Comparison of ENCODE assay signal across 8 mouse cellular contexts in the genomic region with DNA sequence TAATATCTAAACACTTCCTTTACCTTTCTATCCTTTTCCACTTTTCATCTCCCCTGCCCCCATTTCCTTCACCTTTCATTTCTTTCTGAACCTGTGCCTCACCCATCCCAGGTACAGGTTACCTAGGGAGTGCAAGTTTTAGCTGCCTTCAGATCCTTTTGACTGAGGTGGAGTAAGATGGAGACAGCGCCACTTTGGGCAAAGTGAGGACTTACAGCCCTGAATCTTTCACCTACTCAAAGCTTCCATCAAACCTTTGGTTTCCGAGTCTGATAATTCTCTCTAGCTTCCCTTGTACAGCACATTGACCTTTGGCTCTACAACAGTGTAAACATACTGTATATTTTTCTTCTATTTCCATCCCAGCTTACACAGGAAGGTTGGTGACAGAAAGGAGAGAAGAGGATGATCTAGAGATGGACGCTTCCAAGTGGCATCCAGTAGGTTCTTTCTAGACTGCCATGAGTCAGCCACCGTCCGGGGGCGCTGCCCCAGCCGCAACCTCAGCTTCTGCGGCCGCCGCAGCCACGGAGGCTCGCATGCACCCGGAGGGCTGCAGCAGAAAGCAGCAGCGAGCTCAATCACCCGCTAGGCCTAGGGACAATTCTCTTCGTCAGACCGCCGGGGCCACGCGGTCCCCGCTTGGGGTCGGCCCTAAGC. TPM values are rescaled to one million over a fixed set of nuclear protein-coding genes. Genes with fewer than 3 reads are reported as not detected.
DNase-seq lines count a peak whose midpoint lies in the region; ATAC-seq and TF ChIP-seq lines count a peak whose summit lies in the region.

No protein-coding gene starts in this region.

- no peak overlapping the region for H3K27ac ChIP-seq in gastrocnemius, adult 2 months
- H3K27ac ChIP-seq in thymus, adult 2 months (ENCODE audit: control insufficient read depth, insufficient read depth, low read length) = no peak overlapping the region
- no peak overlapping the region for H3K27ac ChIP-seq in intestine, embryonic 16.5 days (ENCODE audit: low read length)
- peak overlapping the region; percentile 82 for H3K27ac ChIP-seq in neural tube, embryonic 11.5 days (ENCODE audit: low read depth, low read length)

- WGBS in thymus, adult 2 months = 4% methylated on average over 22 of the region's 22 CpGs
- 2% methylated on average over 22 of the region's 22 CpGs for WGBS in intestine, embryonic 16.5 days
- WGBS in neural tube, embryonic 11.5 days = 2% methylated on average over 22 of the region's 22 CpGs

- ATAC-seq in intestine, embryonic 16.5 days = peak; percentile 80
- no peak; the same call in 1 of the 2 replicates for ATAC-seq in neural tube, embryonic 11.5 days (ENCODE audit: insufficient read depth, low FRiP score, low TSS enrichment)

- no peak for TF ChIP-seq CTCF in gastrocnemius, adult 2 months (IDR thresholded peaks at IDR 0.05)
- no peak for TF ChIP-seq CTCF in thymus, adult 2 months (IDR thresholded peaks at IDR 0.05; ENCODE audit: borderline replicate concordance, control insufficient read depth, extremely low read depth, insufficient read depth, low read length, poor library complexity)

- no peaks in the 10 kb centered on the region for H3K36me3 ChIP-seq in thymus, adult 2 months (ENCODE audit: control insufficient read depth, insufficient read depth, low read length)
- no peaks in the 10 kb centered on the region for H3K36me3 ChIP-seq in intestine, embryonic 16.5 days (ENCODE audit: control insufficient read depth, insufficient read depth, low read length)
- no peaks in the 10 kb centered on the region for H3K36me3 ChIP-seq in neural tube, embryonic 11.5 days (ENCODE audit: control insufficient read depth, insufficient read depth, low read length)

- no peaks in the 10 kb centered on the region for H3K9me3 ChIP-seq in intestine, embryonic 16.5 days (ENCODE audit: control insufficient read depth, low read length)
- H3K9me3 ChIP-seq in neural tube, embryonic 11.5 days (ENCODE audit: control insufficient read depth, low read length) = no peaks in the 10 kb centered on the region

- peak overlapping the region; percentile 68 for H3K4me3 ChIP-seq in gastrocnemius, adult 2 months
- H3K4me3 ChIP-seq in thymus, adult 2 months (ENCODE audit: control insufficient read depth, insufficient read depth, low read length) = 0 out of 2 replicates have a peak overlapping the region, but pooled peaks have one; percentile 3
- peak overlapping the region; percentile 59 for H3K4me3 ChIP-seq in intestine, embryonic 16.5 days (ENCODE audit: low read length)
- H3K4me3 ChIP-seq in neural tube, embryonic 11.5 days (ENCODE audit: low read depth, low read length) = peak overlapping the region; percentile 76

- H3K4me1 ChIP-seq in thymus, adult 2 months (replicated peaks; ENCODE audit: control insufficient read depth, insufficient read depth, low read length) = no peaks in the 10 kb centered on the region; the same call in 1 of the 2 replicates
- peaks cover 14% of the 10 kb centered on the region for H3K4me1 ChIP-seq in intestine, embryonic 16.5 days (ENCODE audit: control insufficient read depth, insufficient read depth, low read length)
- H3K4me1 ChIP-seq in neural tube, embryonic 11.5 days (ENCODE audit: control insufficient read depth, insufficient read depth, low read length) = peaks cover 10% of the 10 kb centered on the region

- peaks cover 6% of the 10 kb centered on the region; the same call in 1 of the 2 replicates for H3K27me3 ChIP-seq in thymus, adult 2 months (ENCODE audit: control insufficient read depth, insufficient read depth, low read length)
- H3K27me3 ChIP-seq in intestine, embryonic 16.5 days (replicated peaks; ENCODE audit: control insufficient read depth, insufficient read depth, low read length) = peaks cover 26% of the 10 kb centered on the region
- no peaks in the 10 kb centered on the region; the same call in 1 of the 2 replicates for H3K27me3 ChIP-seq in neural tube, embryonic 11.5 days (ENCODE audit: control insufficient read depth, insufficient read depth, low read length)

- intact Hi-C loops in gastrocnemius, adult 2 months (cut with DNase I) = no loop called here

- H3K9ac ChIP-seq in intestine, embryonic 16.5 days (ENCODE audit: low read depth, low read length) = peak overlapping the region; percentile 27; the same call in 1 of the 2 replicates
- H3K9ac ChIP-seq in neural tube, embryonic 11.5 days (ENCODE audit: low read length) = peak overlapping the region; percentile 70

- DNase-seq in gastrocnemius, adult 2 months = no peak
- no peak for DNase-seq in gastrocnemius, adult 8-10 months (ENCODE audit: low spot score in 2 of 2)
- no peak for DNase-seq in thymus, adult 2 months
- no peak for DNase-seq in thymus, adult 18-20 months
- peak; percentile 19 for DNase-seq in neural tube, embryonic 11.5 days (ENCODE audit: low spot score)
- no peak for DNase-seq in spleen, adult 18-20 months
- no peak for DNase-seq in gastrocnemius, postnatal 25 days

- peak overlapping the region; percentile 94 for H3K4me2 ChIP-seq in intestine, embryonic 16.5 days (ENCODE audit: low read depth, low read length)
- H3K4me2 ChIP-seq in neural tube, embryonic 11.5 days (ENCODE audit: low read depth) = peak overlapping the region; percentile 93

- TF ChIP-seq POLR2A in thymus, adult 2 months (IDR thresholded peaks at IDR 0.05; ENCODE audit: control insufficient read depth, extremely low read depth, insufficient read depth, low read length, poor library complexity) = no peak

RNA-seq across cellular contexts. Expression of gene Soga3, which starts 2.7 kb away (rescaled TPM):
- not detected for total RNA-seq in gastrocnemius, adult 2 months (2021)
- not detected for total RNA-seq in gastrocnemius, adult 8-10 months (2022)
- 0.04 and 0.13 TPM in 2 replicates for polyA plus RNA-seq in thymus, adult 2 months (2012; rRNA removed)
- polyA plus RNA-seq in intestine, embryonic 16.5 days (2015; fragmentation: Nextera tagmentation; extraction: Ambion mirVana) = 2.3 and 3.0 TPM in 2 replicates
- 27.4 and 29.8 TPM in 2 replicates for polyA plus RNA-seq in neural tube, embryonic 11.5 days (2014; fragmentation: Nextera tagmentation; extraction: Ambion mirVana)
- under 1 TPM in 1 of 2 experiments, not detected in 1; 0.29 TPM for total RNA-seq in gastrocnemius, postnatal 25 days (2021)

RNA-seq across cellular contexts. Expression of gene Gm49353, which starts 52.4 kb away (rescaled TPM):
- total RNA-seq in gastrocnemius, adult 2 months (2021) = not detected
- total RNA-seq in gastrocnemius, adult 8-10 months (2022) = not detected
- not detected in 2 replicates for polyA plus RNA-seq in thymus, adult 2 months (2012; rRNA removed)
- polyA plus RNA-seq in intestine, embryonic 16.5 days (2015; fragmentation: Nextera tagmentation; extraction: Ambion mirVana) = 0.61 and 0.69 TPM in 2 replicates
- polyA plus RNA-seq in neural tube, embryonic 11.5 days (2014; fragmentation: Nextera tagmentation; extraction: Ambion mirVana) = 2.5 and 5.1 TPM in 2 replicates
- under 1 TPM in 1 of 2 experiments, not detected in 1; 0.75 TPM for total RNA-seq in gastrocnemius, postnatal 25 days (2021)

Comparison
In these comparisons a context has a peak if more than half of its experiments do, and no peak if none do; other contexts are left out.
1. H3K4me3 ChIP-seq: peak in every context shown above with its lines; median percentile 76 in neural tube, embryonic 11.5 days; 68 in gastrocnemius, adult 2 months; 59 in intestine, embryonic 16.5 days; 3 in thymus, adult 2 months.